Mouse (Mus musculus): ENCODE results near the gene Adipor1. TPM values are rescaled to one million over a fixed set of nuclear protein-coding genes. Genes with fewer than 3 reads are reported as not detected.
A peak's percentile ranks its signal among the peaks of the same experiment; 100 is the strongest.

Gene Adipor1
- total RNA-seq (2021), result 100 to 1,000 TPM; 132 to 133 TPM

- peak; percentile 98 for DNase-seq
- intact Hi-C loops (cut with DNase I), result loop anchor here (2.0 kb wide), 1 partner anchor 52 kb away; no protein-coding TSS in a partner anchor
Measured at GRCm38 (mm10) chr1:134415168-134415831, at the start of gene Adipor1. Adipor1 (plus strand) TSS chr1:134415378.

GRCm38 (mm10) chr1:134365491-134365890 lies 49.7 kb upstream of the Adipor1 start:
- intact Hi-C loops (cut with DNase I), result no loop called here
- no peak for DNase-seq

- peak; percentile 66 to 85 for DNase-seq
- intact Hi-C loops (cut with DNase I), result no loop called here
Measured at GRCm38 (mm10) chr1:134368777-134369337, 46.3 kb upstream of the Adipor1 start.

GRCm38 (mm10) chr1:134374124-134374523 lies 41.1 kb upstream of the Adipor1 start:
- no peak for DNase-seq
- intact Hi-C loops (cut with DNase I), result loop anchor here (5.0 kb wide), 1 partner anchor 233 kb away; no protein-coding TSS in a partner anchor

- DNase-seq, result no peak
- intact Hi-C loops (cut with DNase I), result no loop called here
Measured at GRCm38 (mm10) chr1:134381051-134381450, 34.1 kb upstream of the Adipor1 start.

GRCm38 (mm10) chr1:134381795-134382625 lies 33.2 kb upstream of the Adipor1 start:
- DNase-seq, result peak in 1 of 2 experiments; percentile 36
- intact Hi-C loops (cut with DNase I), result no loop called here

GRCm38 (mm10) chr1:134384581-134384980 lies 30.6 kb upstream of the Adipor1 start:
- intact Hi-C loops (cut with DNase I), result no loop called here
- no peak for DNase-seq

GRCm38 (mm10) chr1:134385176-134385575 lies 30.0 kb upstream of the Adipor1 start:
- intact Hi-C loops (cut with DNase I), result no loop called here

GRCm38 (mm10) chr1:134385666-134386065 lies 29.5 kb upstream of the Adipor1 start, which contains the start of gene 4933406M09Rik:
4933406M09Rik (plus strand) TSS chr1:134385940.
- intact Hi-C loops (cut with DNase I), result no loop called here
- DNase-seq, result no peak

More at GRCm38 (mm10) chr1:134385176-134385575, 30.0 kb upstream of the Adipor1 start:
- no peak for DNase-seq

- DNase-seq, result no peak
- intact Hi-C loops (cut with DNase I), result no loop called here
Measured at GRCm38 (mm10) chr1:134393827-134394226, 21.4 kb upstream of the Adipor1 start.

GRCm38 (mm10) chr1:134398210-134398609 lies 17.0 kb upstream of the Adipor1 start:
- no peak for DNase-seq
- intact Hi-C loops (cut with DNase I), result no loop called here

GRCm38 (mm10) chr1:134399735-134400134 lies 15.4 kb upstream of the Adipor1 start:
- intact Hi-C loops (cut with DNase I), result no loop called here
- no peak for DNase-seq

GRCm38 (mm10) chr1:134405509-134406413 lies 9.4 kb upstream of the Adipor1 start, which contains the start of gene Cyb5r1:
Cyb5r1 (plus strand) TSS chr1:134405559.
- peak; percentile 86 to 87 for DNase-seq
- intact Hi-C loops (cut with DNase I), result no loop called here

GRCm38 (mm10) chr1:134406414-134406771 lies 8.8 kb upstream of the Adipor1 start:
- intact Hi-C loops (cut with DNase I), result no loop called here
- no peak for DNase-seq

- intact Hi-C loops (cut with DNase I), result no loop called here
- no peak for DNase-seq
Measured at GRCm38 (mm10) chr1:134408080-134408479, 7.1 kb upstream of the Adipor1 start.

- intact Hi-C loops (cut with DNase I), result no loop called here
- no peak for DNase-seq
Measured at GRCm38 (mm10) chr1:134411706-134412629, 3.2 kb upstream of the Adipor1 start.

GRCm38 (mm10) chr1:134414038-134414437 lies 1.1 kb upstream of the Adipor1 start:
- intact Hi-C loops (cut with DNase I), result loop anchor here (2.0 kb wide), 1 partner anchor 51 kb away; no protein-coding TSS in a partner anchor
- no peak for DNase-seq

- intact Hi-C loops (cut with DNase I), result loop anchor here (2.0 kb wide), 1 partner anchor 52 kb away; no protein-coding TSS in a partner anchor
- no peak for DNase-seq
Measured at GRCm38 (mm10) chr1:134414501-134415167, 544 bp upstream of the Adipor1 start.

Measured in heart, postnatal 10 days (tissue).